Mouse (Mus musculus) liver, adult 2 months (tissue): Measurements from ENCODE around the gene Hdgfl1.

Experiments
- CTCF ChIP-seq: fragments of 200-500 bp; IDR thresholded peaks from 2 replicates; pipeline ENCODE4 v1.5.1; 2011; ENCODE audit warnings: low read depth, low read length, control low read depth
- POLR2A ChIP-seq: fragments of 200-500 bp; IDR thresholded peaks from 2 replicates; pipeline ENCODE4 v1.6.1; 2011; ENCODE audit warnings: low read length, control low read depth; ENCODE audit not compliant: insufficient read depth; ENCODE audit errors: extremely low read depth

DNA sequence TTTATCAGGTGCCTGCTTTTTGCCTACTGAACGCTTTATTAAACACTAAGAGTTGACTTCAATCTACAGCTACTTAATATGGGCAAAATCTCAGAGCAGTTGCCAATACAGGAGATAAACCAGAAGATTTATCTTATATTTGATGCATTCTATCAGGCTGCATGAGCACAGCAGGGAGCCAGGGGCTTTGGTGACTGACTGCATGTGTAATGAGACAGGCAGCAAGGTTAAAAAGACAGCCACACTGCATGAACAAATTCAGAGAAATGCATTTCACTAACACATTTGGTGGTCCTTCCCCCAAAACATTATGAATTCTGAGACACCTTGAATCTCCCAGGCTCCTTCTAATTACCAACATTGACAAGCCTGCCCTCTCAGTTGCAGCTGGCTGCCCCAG lies 17.6 kb downstream of the Hdgfl1 start:
- TF ChIP-seq CTCF: no peak
- no peak for TF ChIP-seq POLR2A
